Mouse (Mus musculus) right cerebral cortex, postnatal 4 days (tissue): ENCODE data around the gene Tmem210.
A peak's percentile ranks its signal among the peaks of the same experiment; 100 is the strongest.
"Not testable (repeated sequence)": the region's sequence is repeated elsewhere in the genome, so short reads cannot be mapped to it uniquely, and the experiment has no call there.

ENCODE experiments used
- DNase-seq: peaks from one replicate; pipeline ENCODE4 v3.0.0-alpha.2; 2022

Tmem210 gene

DNA sequence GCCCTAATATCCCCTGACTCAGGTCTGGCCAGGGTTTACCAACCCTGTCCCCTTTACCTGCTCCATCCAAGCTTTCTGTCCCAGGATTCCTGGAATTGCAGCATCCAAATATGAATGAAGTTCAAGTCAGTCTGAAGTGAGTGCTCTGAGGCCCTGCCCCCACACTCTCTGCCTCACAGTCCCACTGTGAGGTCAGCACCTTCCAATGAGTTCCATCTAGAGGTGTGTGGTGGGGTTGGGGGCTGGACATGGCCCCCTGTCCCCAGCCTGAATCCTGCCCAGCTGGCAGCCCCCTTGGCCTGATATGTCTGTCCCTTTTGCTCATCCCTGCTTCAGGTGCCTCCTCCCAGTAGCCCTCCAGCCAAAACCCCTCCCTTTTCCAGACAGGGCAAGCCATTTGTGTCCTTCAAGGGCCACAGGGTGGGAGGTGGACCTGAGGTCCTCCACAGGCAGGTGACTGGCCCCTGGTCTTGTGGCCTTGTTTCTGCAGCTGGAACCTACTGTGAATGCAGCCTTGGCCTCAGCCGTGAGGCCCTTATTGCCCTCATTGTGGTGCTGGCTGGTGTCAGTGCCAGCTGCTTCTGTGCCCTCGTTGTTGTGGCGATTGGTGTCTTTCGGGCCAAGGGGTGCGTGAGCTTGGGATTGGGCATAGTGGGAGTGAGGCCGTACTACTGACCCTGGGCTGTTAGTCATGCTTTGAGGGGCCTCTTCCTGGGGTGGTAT is at the start of gene Tmem210:
Tmem210 (plus strand) TSS at position 219 of the 723 bp plus-strand sequence.
- DNase-seq: no peak

DNA sequence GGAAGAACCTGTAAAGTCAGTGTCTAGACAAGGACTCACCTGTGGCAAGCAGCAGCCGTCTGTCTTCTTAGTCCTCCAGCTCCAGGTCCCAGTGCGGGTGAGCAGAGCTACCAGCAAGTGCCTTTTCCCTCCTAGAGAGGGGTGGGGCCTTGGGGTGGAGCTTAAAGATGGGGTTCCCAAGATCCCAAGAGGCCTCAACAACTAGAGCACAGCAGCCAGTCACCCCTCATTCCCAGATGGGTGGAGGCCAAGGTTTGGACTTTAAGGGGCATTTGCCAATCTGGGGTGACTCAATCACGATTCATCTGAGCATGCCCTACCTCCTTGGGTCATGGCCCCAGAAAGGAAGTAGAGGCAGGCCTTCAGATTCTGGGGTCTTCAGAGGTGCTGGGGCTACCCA is 48.2 kb upstream of the Tmem210 start:
- no peak for DNase-seq

DNA sequence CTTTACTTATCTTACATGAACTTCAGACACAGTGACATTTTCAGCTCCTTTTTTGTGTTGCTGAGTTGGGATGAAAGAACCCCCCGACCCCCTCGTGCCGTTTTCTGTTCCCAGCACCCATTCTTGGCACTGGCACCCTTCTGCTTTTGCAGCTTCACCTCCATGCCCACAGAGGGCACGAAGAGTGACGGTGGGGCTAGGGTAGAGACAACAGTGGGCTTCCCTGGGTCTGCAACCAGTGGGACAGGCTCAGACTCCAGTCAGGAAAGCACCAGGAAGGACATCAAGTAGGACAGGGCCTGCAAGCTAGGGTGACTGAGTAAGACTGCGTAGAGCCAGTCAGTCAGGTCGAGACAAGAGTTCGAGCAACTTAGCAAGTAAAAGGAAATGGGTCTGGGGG is 47.6 kb upstream of the Tmem210 start:
- DNase-seq: no peak

DNA sequence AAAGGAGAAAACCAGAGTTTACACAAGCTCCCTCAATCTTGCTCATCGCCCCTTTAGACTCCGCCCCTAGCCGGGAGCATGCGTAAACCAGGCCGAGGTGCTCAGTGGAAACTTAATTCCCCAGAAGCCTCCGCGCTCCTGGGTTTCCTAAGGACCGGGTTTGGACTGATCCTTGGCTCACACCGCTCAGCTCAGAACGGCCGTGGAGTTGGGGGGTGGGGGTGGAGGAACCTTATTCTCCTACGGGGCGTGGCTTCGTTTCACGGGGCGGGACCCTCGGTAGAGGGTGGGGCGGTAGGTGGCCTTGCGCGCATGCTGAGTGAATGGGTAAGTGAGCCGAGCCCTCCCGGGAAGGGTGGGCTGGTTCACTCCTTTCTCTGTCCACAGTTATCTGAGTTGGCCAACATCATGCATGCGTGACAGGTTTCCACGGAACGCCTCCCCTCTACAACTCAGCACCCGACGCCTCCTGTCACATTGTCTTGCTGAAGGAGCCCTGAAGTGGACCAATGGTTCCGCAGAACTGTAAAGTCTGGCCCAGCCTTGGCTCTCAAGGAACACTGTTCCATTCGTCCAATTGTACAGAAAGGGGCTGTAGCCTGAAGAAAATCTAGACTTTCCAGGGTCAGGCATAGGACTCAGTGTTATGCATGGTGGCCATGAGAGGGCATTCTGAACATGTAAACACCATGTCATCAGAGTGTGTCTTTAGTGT is 47.1 kb upstream of the Tmem210 start:
- DNase-seq: peak; percentile 71

DNA sequence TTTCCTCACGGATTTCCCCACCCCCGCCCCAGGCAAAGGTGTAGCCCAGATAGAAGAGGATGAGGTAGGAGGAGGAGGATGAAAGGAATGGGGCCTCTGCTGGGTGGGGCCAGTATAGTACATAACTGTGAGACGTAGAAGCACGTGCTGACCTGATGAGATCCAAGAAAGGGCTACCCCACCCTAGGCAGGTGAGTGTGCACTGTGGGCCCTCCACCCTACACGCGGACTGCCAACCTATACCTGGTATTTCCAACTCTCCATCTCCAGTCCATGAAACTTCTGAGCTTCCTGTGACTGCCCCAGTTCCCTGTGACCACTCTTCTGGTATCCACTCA is 46.5 kb upstream of the Tmem210 start:
- no peak for DNase-seq

DNA sequence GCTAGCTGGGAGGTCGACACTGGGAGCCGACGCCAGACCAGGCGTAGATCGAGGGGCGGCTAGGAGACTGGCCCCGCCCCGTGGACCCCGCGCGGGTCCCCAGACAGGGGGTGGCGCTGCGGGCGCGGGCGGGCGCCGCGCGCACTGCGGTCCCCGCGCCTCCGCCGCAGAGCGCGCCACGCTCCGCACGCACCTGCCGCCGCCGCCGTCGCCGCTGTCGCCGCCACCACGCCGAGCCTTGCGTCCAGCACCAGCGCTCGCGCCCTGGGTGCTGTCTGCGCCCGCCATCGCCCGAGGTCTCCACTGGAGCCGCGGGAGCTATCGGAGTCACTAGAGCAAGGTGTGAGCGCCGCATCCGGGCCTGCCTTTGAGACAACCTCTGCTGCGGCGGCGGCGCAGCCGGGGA is 45.8 kb upstream of the Tmem210 start, which contains the start of the genes Rnf208 and Cysrt1:
Rnf208 (plus strand) TSS at position 155 of the 406 bp plus-strand sequence.
Cysrt1 (minus strand) TSS at position 352 of the 406 bp plus-strand sequence.
- DNase-seq: peak; percentile 58

DNA sequence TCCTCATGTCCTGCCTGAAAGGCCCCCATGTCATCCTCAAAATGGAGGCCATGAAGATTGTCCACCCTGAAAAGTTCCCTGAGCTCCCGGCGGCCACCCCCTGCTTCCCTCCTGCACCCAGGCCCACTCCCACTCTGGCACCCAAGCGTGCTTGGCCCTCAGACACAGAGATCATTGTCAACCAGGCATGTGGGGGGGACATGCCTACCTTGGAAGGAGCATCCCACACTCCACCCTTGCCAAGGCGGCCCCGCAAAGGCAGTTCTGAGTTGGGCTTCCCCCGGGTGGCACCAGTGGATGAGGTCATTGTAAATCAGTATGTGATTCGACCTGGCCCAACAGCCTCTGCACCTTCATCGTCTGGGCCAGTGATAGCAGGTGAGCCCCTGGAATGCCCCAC is 44.6 kb upstream of the Tmem210 start:
- no peak for DNase-seq

DNA sequence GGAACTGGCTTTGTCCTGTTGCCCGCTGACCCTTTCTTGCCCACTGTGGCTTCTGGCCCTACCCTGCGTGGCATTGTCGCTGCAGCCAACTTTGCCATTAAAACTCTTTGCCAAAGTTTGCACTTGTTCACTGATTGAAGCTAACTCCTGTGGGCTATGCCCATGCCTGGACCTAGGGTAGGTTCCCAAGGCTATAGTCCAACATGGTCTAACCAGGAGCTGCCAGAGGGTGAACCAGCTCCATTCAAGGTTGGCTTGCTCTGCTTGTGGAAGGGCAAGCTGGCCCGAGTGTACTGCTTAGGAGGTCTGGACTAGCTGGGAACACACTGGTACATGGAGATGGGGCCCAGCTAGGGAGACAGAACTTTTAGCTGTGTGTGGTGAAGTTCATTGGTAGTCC is 43.8 kb upstream of the Tmem210 start:
- no peak for DNase-seq

DNA sequence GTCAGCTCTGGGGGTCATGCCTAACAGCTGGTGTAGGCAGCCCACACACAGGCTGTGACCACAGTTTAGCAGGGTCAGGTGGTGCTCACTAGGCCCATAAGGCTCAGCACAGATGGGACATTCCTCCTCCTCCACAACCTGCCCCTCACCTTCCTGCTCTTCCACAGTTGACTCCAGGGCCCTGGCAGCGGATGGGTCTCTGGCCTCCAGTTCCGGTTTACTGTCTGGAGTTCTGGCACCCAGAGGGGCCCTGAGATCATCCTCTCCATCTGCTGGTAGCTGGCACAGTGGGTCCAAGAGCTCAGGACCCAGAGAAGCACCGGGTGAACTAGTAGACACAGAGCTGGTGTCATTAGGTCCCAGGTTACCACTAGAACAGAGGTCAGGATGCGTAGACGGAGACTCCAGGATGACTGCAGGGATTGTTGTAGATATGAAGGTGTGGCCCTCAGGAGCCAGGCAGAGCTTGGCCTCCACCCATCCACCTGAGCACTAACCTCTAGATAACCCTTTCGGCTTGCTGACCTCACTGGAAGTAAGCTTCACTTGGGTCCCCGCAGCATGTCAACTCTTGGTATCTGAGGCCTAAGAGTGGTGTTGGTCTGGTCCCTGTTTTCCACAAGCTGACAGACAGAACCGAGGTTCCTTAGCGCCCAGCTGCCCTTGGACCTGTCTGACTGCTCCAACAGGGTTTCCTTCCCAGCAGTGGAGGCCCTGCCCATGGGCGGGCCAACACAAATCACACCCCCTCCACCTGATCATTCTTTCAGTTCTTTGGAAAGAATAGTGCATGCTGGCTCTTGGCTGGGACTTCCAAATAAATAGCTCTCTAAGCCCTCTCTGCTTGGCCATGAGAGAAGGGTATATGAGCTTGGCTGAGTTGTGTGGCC is 41.5 kb upstream of the Tmem210 start, which contains the start of gene AL732309.1:
AL732309.1 (minus strand) TSS at position 681 of the 890 bp plus-strand sequence.
- no peak for DNase-seq

DNA sequence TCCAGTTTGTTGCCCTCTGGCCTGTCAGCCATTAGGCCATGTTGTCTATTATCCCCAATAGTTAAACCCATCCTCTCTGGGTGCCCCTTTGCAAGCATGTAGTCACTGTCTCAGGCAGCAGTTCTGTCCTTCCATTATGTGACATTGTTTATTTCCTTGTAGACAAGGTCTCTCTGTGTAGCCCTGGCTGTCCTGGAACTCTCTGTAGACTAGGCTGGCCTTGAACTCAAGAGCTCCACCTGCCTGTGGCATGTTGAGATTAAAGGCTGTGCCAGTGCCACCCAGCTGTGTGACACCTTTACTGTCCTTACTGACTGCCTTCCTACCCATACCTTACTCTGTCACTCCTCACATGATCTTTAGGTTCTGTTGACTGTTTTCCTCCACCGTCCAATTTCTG is 35.6 kb upstream of the Tmem210 start:
- DNase-seq: no peak

DNA sequence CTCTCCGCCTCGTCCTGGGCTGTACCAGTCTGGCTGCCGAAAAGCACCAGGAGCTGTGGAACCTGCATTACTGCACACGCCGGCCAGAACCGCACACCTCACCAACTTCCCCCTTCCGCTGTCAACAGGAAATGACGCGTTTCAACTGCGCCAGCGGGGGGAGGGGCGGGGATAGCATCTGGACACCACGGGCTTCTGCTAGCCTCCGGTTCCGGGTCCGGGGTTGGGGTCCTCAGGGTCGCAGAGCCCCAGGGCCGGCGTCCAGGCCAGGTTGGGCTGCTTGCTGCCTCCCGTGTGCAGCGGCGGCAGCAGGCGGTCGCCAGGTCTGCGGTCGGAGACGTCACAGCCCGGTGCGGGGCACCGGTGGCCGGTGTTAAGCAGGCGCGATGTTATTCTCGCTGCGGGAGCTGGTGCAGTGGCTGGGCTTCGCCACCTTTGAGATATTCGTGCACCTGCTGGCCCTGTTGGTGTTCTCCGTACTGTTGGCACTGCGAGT is 32.6 kb upstream of the Tmem210 start, which contains the start of gene Tmem203:
Tmem203 (plus strand) TSS at position 156 of the 496 bp plus-strand sequence.
- DNase-seq: peak; percentile 90

DNA sequence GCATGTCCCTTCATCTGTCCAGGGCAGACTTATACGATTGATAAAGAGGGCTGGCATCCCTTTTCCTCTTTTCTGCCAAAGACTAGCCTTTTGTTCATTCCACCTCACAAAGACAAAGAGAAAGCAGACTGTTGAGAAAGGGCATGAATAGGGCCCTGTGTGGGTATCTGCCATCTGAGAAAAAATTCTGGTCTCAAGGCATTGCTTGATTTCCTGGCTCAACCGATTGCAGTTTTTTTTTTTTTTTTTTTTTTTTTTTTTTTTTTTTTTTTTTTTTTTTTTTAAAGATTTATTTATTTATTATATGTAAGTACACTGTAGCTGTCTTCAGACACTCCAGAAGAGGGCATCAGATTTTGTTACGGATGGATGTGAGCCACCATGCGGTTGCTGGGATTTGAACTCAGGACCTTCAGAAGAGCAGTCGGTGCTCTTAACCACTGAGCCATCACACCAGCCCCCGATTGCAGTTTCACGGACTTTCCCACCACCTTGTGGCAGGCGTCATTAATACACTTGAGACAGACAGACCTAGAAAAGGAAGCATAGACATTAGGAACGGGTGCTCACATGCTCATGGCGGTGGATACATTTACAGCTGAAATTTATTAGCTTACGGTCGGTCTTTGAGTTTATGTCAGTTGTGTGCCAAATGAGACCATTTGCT is 31.4 kb upstream of the Tmem210 start:
- DNase-seq: not testable (repeated sequence)

DNA sequence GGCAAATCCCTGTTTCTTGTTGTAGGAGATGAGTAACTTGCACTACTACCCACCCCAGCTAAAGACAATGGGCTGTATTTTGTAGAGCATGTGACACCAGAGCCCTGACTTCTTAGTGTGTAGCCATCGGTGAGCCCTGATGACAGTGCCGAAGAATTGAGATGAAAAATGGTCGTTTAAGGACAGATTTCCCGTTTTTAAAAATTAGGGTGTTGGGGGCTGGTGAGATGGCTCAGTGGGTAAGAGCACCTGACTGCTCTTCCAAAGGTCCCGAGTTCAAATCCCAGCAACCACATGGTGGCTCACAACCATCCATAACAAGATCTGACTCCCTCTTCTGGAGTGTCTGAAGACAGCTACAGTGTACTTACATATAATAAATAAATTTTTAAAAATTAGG is 30.7 kb upstream of the Tmem210 start:
- DNase-seq: not testable (repeated sequence)

DNA sequence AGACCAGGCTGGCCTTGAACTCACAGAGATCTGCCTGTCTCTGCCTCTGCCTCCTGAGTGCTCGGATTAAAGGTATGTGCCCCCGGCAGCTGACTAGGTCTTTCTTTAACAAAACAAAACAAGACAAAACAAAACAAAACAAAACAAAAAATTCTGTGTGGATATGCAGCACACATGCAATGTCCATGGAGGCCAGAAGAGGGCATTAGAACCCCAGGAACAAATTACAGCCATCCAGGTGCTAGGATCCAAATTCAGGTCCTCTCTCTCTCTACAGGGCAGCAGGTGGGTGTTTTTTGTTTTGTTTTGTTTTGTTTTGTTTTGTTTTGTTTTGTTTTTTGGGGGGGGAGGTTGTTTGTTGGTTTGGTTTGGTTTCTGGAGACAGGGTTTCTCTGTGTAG is 29.1 kb upstream of the Tmem210 start:
- no peak for DNase-seq

DNA sequence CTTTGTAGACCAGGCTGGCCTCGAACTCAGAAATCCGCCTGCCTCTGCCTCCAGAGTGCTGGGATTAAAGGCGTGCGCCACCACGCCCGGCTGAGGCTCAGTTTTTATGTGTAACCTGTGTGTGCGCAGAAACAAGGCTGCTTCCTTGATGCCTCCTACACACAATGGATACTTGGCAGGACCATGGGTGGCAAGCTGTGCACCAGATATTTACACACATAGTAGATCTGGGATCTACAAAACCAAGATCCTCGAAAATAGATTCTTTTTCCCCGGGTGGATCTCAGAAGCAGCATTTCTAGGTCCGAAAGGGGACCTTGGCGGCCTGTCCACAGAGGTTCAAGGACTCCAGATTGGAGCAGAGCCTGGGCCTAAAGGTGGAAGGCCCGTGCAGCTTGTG is 26.1 kb upstream of the Tmem210 start:
- DNase-seq: no peak

DNA sequence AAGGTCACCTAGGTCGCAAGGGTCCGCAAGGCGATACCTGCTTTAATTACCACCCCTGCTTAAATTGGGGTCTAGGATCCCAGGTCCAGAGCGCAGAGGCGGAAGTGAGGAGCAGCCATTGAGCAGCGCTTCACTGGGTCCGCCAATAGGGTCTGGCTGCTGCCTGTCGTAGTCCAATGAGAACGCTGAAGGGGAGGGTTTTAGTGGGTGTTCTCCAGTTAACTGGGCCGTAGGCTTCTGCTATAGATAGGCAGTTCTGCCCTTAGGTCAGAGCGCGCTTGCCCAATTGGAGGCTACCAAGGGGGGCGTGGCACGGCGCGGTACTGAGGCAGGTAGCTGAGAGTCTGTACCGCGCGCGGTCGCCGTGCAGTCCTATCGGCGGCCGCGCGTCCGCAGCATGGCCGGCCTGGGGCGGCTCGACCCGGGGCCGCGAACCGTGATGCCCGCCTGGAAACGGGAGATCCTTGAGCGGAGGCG is 25.6 kb upstream of the Tmem210 start, which contains the start of gene Tprn:
Tprn (plus strand) TSS at position 328 of the 477 bp plus-strand sequence.
- peak; percentile 87 for DNase-seq

DNA sequence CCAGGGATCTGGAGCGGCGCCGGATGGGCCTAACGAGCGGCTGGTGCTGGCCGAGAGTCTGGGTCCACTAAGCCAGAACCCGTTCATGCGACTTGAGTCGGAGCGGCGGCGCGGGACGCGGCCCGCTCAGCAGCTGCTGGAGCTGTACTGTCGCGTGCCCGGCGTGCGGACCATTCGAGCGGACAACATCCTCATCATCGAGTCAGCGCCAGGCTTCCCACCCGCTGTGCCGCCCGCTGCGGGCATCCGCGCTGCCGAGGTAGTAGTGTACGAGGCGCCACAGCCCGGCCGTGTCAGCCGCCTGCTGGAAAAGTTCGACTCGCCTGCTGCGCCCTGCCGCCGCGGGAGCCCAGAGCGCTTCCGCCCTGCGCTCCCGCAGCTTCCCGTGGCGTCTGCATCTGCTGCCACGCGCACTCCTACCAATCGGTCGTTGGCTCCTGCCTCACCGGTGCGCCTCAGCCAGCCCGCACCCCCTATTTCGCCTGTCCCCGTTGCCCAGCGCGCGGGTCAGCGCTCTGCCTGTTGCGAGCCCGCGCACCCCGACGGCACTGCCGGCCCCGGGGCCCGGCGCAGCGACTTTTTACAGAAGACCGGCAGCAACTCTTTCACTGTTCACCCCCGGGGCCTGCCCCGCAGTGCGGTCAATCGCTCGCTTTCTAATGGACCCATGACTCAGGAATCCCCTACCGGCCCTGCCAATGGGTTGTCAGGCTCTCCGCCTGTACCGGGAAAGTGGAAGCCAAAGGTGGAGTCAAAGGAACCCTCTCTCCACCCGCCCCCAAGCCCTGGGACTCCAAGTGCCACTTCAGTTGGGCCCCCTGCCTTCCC is 24.9 kb upstream of the Tmem210 start:
- no peak for DNase-seq

DNA sequence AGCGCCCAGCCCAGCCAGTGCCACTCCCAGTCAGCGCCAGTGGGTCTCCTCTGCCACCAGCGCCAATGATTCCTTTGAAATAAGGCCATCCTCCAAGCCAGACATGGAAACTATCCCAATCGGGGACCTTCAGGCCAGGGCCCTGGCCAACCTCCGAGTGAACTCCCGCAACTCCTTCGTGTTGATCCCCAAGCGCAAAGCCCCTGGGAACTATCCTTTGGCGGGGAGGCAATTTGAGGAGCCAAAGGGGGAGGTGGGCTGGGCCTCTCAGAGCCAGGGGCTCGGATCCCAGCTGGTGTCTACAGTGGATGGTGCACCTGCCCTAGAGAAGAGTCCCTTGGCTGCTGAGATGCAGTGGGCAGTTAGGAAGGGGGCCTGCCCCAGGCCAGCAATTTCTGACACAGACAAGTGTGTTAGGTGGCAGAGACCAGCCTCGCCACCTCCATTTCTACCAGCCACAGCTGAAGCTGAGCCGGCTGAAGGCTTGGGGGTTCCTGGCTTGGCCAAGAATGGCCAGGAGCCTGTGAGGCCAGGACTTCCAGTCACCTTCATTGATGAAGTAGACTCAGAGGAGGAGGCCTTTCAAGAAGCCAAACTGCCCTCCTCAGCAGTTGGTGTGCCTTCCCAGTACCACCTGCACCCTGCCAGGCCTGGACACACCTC is 24.2 kb upstream of the Tmem210 start:
- no peak for DNase-seq

DNA sequence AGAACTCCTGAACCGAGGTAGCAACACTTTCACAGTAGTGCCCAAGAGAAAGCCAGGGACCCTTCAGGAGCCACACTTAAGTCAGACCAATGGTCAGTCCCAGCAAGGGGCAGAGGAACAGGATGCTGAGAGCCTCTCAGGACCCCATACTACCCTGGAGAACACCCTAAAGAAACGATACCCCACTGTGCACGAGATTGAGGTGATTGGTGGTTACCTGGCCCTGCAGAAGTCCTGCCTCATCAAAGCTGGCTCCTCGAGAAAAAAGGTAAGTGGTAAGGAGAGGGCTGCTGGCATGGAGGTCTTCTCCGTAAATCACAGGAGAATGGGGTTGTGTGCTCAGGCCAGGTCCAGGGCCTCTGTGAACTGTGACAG is 23.7 kb upstream of the Tmem210 start:
- no peak for DNase-seq

DNA sequence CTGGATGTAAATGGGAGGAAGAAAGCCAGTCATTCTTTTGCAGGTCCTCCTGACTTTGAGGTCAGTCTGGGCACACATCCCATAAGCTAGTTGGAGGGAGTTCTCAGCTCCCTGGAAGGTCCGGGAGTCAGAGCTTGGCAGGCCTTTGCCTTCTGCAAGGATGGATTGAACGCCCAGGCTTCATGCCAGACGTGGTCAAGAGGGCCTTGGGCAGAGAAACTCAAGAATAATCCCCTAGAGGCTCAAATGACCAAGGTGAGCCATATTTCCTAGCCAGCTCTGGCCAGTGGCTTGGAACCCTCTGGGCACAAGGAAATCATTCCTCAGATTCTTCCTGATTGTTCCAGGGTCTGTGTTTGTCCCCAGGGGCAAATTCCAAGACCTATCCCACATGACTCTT is 23.1 kb upstream of the Tmem210 start:
- no peak for DNase-seq
